Mouse (Mus musculus) CH12.LX (cell line): ENCODE measurements around the gene Gzmm. TPM values are rescaled to one million over a fixed set of nuclear protein-coding genes. Genes with fewer than 3 reads are reported as not detected.

ENCODE experiments used
- DNase-seq: peaks from one replicate; pipeline ENCODE4 v3.0.0-alpha.2; 2013; ENCODE audit errors: extremely low read depth
- H3K27ac ChIP-seq: 2 replicates; pipeline ENCODE4 v1.5.1; 2012; ENCODE audit warnings: low read depth, mild to moderate bottlenecking, control low read depth, moderate library complexity; ENCODE audit not compliant: insufficient read depth
- H3K27me3 ChIP-seq: replicated peaks from 2 replicates; pipeline ENCODE3; 2012; ENCODE audit warnings: inconsistent platforms
- H3K36me3 ChIP-seq, 2 experiments: replicated peaks in 1 of 2; 2 replicates each; pipeline versions ENCODE3 to v1.6.1; 2012; ENCODE audit warnings: inconsistent platforms in 1 of 2, low read length in 1 of 2, mild to moderate bottlenecking in 1 of 2, mixed read lengths in 1 of 2, moderate library complexity in 1 of 2; ENCODE audit not compliant: control insufficient read depth in 1 of 2, insufficient read depth in 1 of 2
- H3K4me1 ChIP-seq, 2 experiments: 2 replicates each; pipeline ENCODE4 v1.6.1; 2012; ENCODE audit warnings: inconsistent platforms in 1 of 2, moderate library complexity in 1 of 2; ENCODE audit not compliant: insufficient read depth in 2 of 2, control insufficient read depth in 1 of 2
- H3K4me2 ChIP-seq: 2 replicates; pipeline ENCODE4 v1.6.1; 2012; ENCODE audit warnings: low read depth, mild to moderate bottlenecking, control low read depth; ENCODE audit not compliant: poor library complexity, insufficient read depth, severe bottlenecking
- H3K4me3 ChIP-seq, 3 experiments: fragments of 150-350 bp in 1 of 3; sonication (generic) in 1 of 3; replicated peaks in 1 of 3; 2 replicates each; pipeline versions ENCODE3 to v1.5.1; 2011 to 2012; ENCODE audit warnings: low read depth in 2 of 3, low read length in 2 of 3, mild to moderate bottlenecking in 2 of 3, moderate library complexity in 2 of 3, control low read depth in 1 of 3, improper control_type of control experiment in 1 of 3, inconsistent platforms in 1 of 3, mixed read lengths in 1 of 3; ENCODE audit not compliant: poor library complexity in 1 of 3
- H3K79me2 ChIP-seq: replicated peaks from 2 replicates; pipeline ENCODE4 v1.6.1; 2012; ENCODE audit warnings: mild to moderate bottlenecking, moderate library complexity; ENCODE audit not compliant: control insufficient read depth, poor library complexity, insufficient read depth, severe bottlenecking; ENCODE audit errors: extremely low read depth
- H3K9ac ChIP-seq: 2 replicates; pipeline ENCODE4 v1.6.1; 2012; ENCODE audit warnings: low read depth, mild to moderate bottlenecking, control low read depth, moderate library complexity; ENCODE audit not compliant: insufficient read depth
- H3K9me3 ChIP-seq: replicated peaks from 2 replicates; pipeline ENCODE3; 2012; ENCODE audit warnings: low read length, inconsistent platforms, mixed read lengths
- BHLHE40 ChIP-seq: IDR thresholded peaks from 2 replicates; pipeline ENCODE4 v1.6.1; 2011; ENCODE audit warnings: mild to moderate bottlenecking, low read depth, low read length, improper control_type of control experiment
- CHD1 ChIP-seq: IDR thresholded peaks from 2 replicates; pipeline ENCODE4 v1.6.1; 2012; ENCODE audit warnings: low read depth, low read length, improper control_type of control experiment, inconsistent platforms
- CHD2 ChIP-seq: IDR thresholded peaks from 2 replicates; pipeline ENCODE4 v1.6.1; 2011; ENCODE audit warnings: low read length, improper control_type of control experiment
- CTCF ChIP-seq, 2 experiments: IDR thresholded peaks in 1 of 2; conservative IDR thresholded peaks in 1 of 2; 2 replicates each; pipeline ENCODE4 v1.5.1; 2011 to 2012; ENCODE audit warnings: low read depth in 2 of 2, low read length in 2 of 2, improper control_type of control experiment in 1 of 2, inconsistent platforms in 1 of 2, mild to moderate bottlenecking in 1 of 2, moderate library complexity in 1 of 2
- E2F4 ChIP-seq: IDR thresholded peaks from 2 replicates; pipeline ENCODE4 v1.6.1; 2011; ENCODE audit warnings: low read depth, low read length, improper control_type of control experiment; ENCODE audit not compliant: insufficient replicate concordance
- EP300 ChIP-seq: IDR thresholded peaks from 2 replicates; pipeline ENCODE4 v1.6.1; 2011; ENCODE audit warnings: low read length, improper control_type of control experiment
- IRF4 ChIP-seq: IDR thresholded peaks from 2 replicates; pipeline ENCODE4 v1.6.1; 2014; ENCODE audit warnings: low read depth, mild to moderate bottlenecking, inconsistent platforms, low read length, improper control_type of control experiment
- MAFK ChIP-seq: IDR thresholded peaks from 2 replicates; pipeline ENCODE4 v1.6.1; 2011; ENCODE audit warnings: low read length, improper control_type of control experiment; ENCODE audit not compliant: insufficient replicate concordance
- MAZ ChIP-seq: IDR thresholded peaks from 2 replicates; pipeline ENCODE4 v1.6.1; 2012; ENCODE audit warnings: low read depth, mild to moderate bottlenecking, inconsistent platforms, low read length, improper control_type of control experiment, moderate library complexity
- MXI1 ChIP-seq: IDR thresholded peaks from 2 replicates; pipeline ENCODE4 v1.6.1; 2011; ENCODE audit warnings: mild to moderate bottlenecking, low read depth, low read length, improper control_type of control experiment
- MYC ChIP-seq: IDR thresholded peaks from 2 replicates; pipeline ENCODE4 v1.6.1; 2011; ENCODE audit warnings: low read depth, mild to moderate bottlenecking, improper control_type of control experiment, low read length
- PAX5 ChIP-seq: IDR thresholded peaks from 2 replicates; pipeline ENCODE4 v1.6.1; 2012; ENCODE audit warnings: low read length, inconsistent platforms, mixed read lengths
- POLR2A ChIP-seq: IDR thresholded peaks from 2 replicates; pipeline ENCODE4 v1.6.1; 2011; ENCODE audit warnings: low read depth, mild to moderate bottlenecking, improper control_type of control experiment, low read length
- RAD21 ChIP-seq: IDR thresholded peaks from 2 replicates; pipeline ENCODE4 v1.6.1; 2011; ENCODE audit warnings: low read depth, mild to moderate bottlenecking, low read length, improper control_type of control experiment, moderate library complexity
- RCOR1 ChIP-seq: conservative IDR thresholded peaks from 2 replicates; pipeline ENCODE4 v1.6.1; 2012; ENCODE audit warnings: low read depth, mild to moderate bottlenecking, inconsistent platforms, low read length, improper control_type of control experiment
- SMC3 ChIP-seq: IDR thresholded peaks from 2 replicates; pipeline ENCODE4 v1.6.1; 2011; ENCODE audit warnings: low read depth, low read length, improper control_type of control experiment
- ZKSCAN1 ChIP-seq: IDR thresholded peaks from 2 replicates; pipeline ENCODE4 v1.6.1; 2012; ENCODE audit warnings: low read depth, inconsistent platforms, low read length, improper control_type of control experiment, borderline replicate concordance
- dilution Hi-C: fragments of 300-500 bp; cut with MboI; formaldehyde crosslinking; loops from 2 replicates; pipeline ENCODE4 v1.14.3; 2020; ENCODE audit warnings: low sequenced_read_pairs; ENCODE audit not compliant: extremely low pct_unique_long_range_greater_than_20kb, extremely low pct_ligation_motif_present
- in situ Hi-C: fragments of 300-500 bp; cut with MboI; formaldehyde crosslinking; loops from 3 replicates; pipeline ENCODE4 v1.14.3; 2019; ENCODE audit warnings: low sequenced_read_pairs, low pct_ligation_motif_present, low pct_unique_long_range_greater_than_20kb, mixed read lengths
- polyA plus RNA-seq: library from polyadenylated mRNA; unstranded; fragments of >175 nt; gene quantifications from 2 replicates; pipeline ENCODE4 v1.2.1, GENCODE M21; 2012; ENCODE audit warnings: low read depth; ENCODE audit not compliant: insufficient read length
- total RNA-seq, 2 experiments: library from RNA; depleted of rRNA; stranded (reverse); fragments of 300-350 nt in 1 of 2; fragments of >200 nt in 1 of 2; gene quantifications; 2 replicates each; pipeline ENCODE4 v1.2.3; 2012 to 2014

The Gzmm gene
- total and polyA plus RNA-seq, 3 experiments = 0.17 to 0.73 (median 0.59) TPM

DNA sequence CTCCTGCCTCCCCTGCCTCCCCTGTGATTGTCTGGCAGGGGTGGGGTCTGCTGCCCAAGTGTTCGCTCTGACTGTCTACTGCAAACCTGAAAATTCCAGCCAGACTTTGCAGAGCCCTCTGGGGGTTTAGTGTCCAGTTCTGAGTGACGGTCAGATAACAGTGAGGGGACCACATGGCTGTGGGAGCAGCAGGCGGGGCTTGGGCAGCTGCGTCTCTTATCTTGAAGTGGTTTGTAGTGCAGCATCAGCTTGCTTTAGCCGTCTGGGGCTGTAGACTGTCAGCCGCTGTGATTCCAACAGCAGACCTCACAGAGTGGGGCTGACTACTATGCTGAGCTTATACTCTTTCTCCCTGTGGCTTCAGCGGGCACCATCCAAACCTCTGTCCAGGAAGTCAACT is 20.5 kb downstream of the Gzmm start:
- Histone ChIP-seq H3K9ac (no peak overlapping the region), H3K27ac (no peak overlapping the region), H3K4me3 (no peak overlapping the region), H3K4me1 (peaks cover 21 to 33% of the 10 kb centered on the region in 2 experiments), H3K36me3 (peaks cover 39 to 69% of the 10 kb centered on the region in 2 experiments), H3K9me3 (no peaks in the 10 kb centered on the region), H3K4me2 (no peak overlapping the region), H3K27me3 (no peaks in the 10 kb centered on the region), H3K79me2 (peaks cover 46% of the 10 kb centered on the region)
- DNase-seq = no peak
- dilution Hi-C loops = no loop called here
- no peak for TF ChIP-seq CTCF (conservative IDR thresholded peaks at IDR 0.05 in 1 of 2, IDR thresholded peaks at IDR 0.05 in 1 of 2; ENCODE audit: low read depth in 2 of 2, low read length in 2 of 2)
- no peak for TF ChIP-seq RCOR1
- no peak for TF ChIP-seq MYC
- no peak for TF ChIP-seq PAX5
- TF ChIP-seq ZKSCAN1 = no peak
- no peak for TF ChIP-seq MAFK
- TF ChIP-seq RAD21 = no peak
- TF ChIP-seq EP300 = no peak
- TF ChIP-seq MAZ = no peak
- no peak for TF ChIP-seq CHD1
- no peak for TF ChIP-seq E2F4
- TF ChIP-seq BHLHE40 = no peak
- TF ChIP-seq CHD2 = no peak
- no peak for TF ChIP-seq IRF4
- in situ Hi-C loops = no loop called here

GRCm38 (mm10) chr10:79712029-79712428 is 23.2 kb downstream of the Gzmm start:
- Histone ChIP-seq H3K79me2 (peaks cover 20% of the 10 kb centered on the region), H3K4me1 (peaks cover 6 to 17% of the 10 kb centered on the region in 2 experiments), H3K9me3 (no peaks in the 10 kb centered on the region), H3K4me3 (no peak overlapping the region), H3K36me3 (peaks cover 39 to 55% of the 10 kb centered on the region in 2 experiments), H3K27ac (no peak overlapping the region), H3K27me3 (peaks cover 21% of the 10 kb centered on the region), H3K4me2 (no peak overlapping the region), H3K9ac (no peak overlapping the region)
- dilution Hi-C loops = no loop called here
- peak; percentile 55 for DNase-seq
- TF ChIP-seq SMC3 (no peak), CTCF (conservative IDR thresholded peaks at IDR 0.05 in 1 of 2, IDR thresholded peaks at IDR 0.05 in 1 of 2; ENCODE audit: low read depth in 2 of 2, low read length in 2 of 2) (peak; percentile 46 to 68), MXI1 (no peak), RAD21 (peak; percentile 13), POLR2A (0 out of 2 replicates have a peak, but pooled peaks have one; percentile 7)
- in situ Hi-C loops = no loop called here
